Mouse (Mus musculus) kidney, postnatal 25 days (tissue): ENCODE data around the gene Ociad1.

ENCODE experiments used
- DNase-seq, 2 experiments: peaks; one replicate each; pipeline ENCODE4 v3.0.0; 2021; ENCODE audit warnings: mixed read lengths in 2 of 2

Ociad1 gene

DNA sequence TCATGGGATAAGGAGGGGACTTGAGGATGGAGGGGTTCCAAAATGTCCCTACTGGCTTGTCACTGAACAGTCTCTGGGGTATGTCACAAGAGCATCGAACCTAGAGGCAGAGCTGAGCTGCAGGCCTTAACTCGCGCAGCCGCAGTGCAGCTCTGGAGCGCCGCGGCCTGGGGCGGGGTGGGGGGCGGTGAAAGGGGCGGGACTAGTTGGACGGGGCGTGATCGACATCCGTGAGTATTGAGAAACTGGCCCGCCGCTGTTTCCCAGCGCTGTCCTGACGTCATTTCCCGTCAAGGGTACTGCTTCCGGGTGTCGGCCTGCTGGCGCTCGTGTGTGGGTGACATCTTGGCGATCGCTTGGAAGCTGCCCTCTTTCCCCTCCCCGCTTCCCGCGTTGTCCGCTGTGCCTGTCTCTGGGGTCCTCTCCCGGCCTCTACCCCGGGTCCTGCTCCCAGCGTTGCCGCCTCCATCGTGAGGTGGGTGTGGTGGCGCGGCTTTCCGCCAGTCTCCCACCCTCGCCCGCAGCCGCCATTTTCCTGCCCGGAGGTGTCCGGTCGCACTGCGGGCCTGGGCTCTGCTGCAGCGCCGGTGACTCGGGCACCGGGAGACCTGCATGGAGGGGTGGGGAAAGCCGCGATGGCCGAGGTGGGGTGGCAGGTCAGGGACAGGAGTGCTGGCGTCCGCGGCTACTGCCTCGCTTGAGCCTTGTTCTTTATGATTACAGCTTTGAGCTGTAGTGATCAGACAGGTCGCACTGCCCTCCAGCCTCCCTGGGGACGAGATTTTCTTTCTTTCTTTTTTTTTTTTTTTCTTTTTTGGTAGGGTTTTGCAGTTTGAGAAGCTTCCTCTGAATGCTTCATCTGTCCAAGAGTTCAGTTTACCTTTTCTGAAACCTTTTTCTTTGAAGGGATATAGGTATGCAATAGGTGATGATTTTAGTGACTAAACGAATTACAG lies at the start of gene Ociad1:
Gene Ociad1 (plus strand): TSS at position 283 of the 956 bp plus-strand sequence.
- peak; percentile 96 to 98 for DNase-seq

DNA sequence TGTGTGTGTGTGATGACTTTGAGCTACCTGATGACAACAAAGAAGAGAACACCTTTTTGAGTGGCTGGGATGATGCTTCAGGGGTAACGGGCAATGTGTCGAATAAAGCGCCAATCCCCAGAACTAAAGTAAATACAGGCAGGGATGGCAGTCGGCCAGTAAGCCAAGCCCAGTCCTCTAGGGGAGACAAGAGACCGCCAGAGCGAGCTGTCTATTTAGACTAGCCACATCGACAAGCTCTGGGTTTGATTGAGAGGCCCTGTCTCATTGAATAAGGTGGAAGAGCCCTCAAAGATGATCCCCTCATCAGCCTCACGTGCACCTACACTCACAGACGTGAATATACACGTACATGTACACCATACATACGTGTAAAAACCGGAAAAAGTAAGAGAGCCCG lies 48.2 kb upstream of the Ociad1 start:
- no peak for DNase-seq

DNA sequence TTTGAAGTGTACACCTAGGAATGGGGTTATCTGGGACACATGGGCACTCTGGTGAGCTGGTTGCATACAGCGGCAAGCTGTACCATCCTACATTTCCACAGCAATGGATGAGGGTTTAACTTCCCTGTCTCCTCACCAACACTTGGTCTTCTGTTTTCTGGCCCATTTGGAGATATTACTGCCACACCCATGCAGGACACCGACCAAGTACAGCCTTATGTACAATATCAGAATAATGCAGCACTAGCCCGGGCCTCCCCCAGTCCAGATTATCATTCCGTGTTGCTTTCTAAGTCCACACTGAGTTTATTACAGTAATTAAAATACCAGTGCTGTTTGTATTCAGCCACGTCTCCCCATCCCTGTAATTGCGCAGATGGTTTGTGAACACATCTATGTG lies 46.2 kb upstream of the Ociad1 start:
- no peak for DNase-seq

DNA sequence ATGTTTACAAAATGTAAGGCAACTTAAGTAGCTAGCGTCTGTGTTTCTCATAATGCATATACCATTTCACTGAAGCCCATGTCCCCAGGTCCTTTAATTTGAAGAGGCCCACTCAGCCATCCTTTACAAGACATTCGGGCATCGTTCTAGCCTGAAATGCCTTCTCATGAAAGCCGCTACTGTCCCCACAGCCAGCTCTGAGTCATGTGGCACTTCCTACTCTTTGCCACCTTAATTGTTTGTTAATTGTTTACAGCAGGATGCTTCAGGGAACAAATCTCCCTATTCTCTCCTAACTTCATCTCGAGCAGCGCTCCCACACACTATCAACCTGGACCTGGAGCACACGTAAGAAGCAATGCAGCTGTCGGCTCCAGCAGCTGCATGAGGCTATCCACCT lies 44.4 kb upstream of the Ociad1 start:
- no peak for DNase-seq

DNA sequence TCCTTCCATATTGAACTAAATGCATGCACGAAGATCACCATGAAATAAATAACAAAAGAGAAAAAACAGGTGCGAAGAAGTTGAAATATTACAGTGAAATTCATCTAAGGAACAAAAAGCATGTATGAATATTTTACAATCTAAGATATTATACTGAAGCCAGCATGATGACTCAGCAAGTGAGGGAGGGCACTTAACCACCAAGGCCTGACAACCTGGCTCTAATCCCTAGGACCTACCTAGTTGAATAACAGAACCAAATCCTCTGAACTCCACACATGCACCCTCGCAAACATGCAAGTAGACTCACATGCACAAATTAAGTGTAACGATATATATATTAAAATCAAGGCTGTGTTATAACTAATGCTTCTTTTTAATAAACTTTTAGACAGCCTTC lies 43.2 kb upstream of the Ociad1 start:
- DNase-seq: no peak

DNA sequence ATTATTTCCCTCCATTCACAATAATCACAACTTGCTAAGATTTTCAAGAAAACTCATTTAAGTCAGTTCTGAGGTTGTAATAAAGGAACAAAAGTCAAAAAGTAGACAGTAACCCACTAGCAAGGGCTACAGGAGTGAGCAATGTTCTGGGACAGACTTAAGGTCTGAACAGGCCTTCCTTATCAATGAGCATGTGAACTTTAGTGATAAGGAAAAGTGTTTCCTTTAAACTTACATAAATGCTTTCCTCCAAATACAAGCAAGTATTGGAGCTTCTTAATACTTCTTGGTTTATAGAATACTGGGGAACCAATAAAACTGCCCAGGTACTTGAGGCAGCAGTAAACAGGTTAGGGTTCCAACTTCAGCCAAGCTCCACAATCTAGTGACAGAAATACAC lies 39.8 kb upstream of the Ociad1 start:
- DNase-seq: no peak

DNA sequence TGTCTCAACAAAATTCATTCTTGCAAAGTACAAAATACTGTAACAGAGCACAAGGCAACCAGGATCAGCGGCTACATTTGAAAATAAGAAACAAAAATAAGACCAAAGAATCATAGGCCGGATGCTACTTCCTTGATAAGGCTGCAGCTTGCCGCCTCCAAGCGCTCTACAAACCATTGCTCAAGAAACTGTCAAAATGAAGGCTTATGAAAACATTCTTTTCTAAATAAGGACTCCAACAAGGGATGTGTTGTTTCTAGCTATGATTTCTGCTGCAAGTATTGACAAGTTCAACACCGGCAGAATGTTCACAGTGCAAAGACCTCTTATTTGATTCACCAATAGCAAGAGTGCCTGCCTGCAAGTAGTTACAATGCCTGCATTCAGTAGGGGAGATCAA lies 37.9 kb upstream of the Ociad1 start:
- DNase-seq: peak in 1 of 2 experiments; percentile 15

DNA sequence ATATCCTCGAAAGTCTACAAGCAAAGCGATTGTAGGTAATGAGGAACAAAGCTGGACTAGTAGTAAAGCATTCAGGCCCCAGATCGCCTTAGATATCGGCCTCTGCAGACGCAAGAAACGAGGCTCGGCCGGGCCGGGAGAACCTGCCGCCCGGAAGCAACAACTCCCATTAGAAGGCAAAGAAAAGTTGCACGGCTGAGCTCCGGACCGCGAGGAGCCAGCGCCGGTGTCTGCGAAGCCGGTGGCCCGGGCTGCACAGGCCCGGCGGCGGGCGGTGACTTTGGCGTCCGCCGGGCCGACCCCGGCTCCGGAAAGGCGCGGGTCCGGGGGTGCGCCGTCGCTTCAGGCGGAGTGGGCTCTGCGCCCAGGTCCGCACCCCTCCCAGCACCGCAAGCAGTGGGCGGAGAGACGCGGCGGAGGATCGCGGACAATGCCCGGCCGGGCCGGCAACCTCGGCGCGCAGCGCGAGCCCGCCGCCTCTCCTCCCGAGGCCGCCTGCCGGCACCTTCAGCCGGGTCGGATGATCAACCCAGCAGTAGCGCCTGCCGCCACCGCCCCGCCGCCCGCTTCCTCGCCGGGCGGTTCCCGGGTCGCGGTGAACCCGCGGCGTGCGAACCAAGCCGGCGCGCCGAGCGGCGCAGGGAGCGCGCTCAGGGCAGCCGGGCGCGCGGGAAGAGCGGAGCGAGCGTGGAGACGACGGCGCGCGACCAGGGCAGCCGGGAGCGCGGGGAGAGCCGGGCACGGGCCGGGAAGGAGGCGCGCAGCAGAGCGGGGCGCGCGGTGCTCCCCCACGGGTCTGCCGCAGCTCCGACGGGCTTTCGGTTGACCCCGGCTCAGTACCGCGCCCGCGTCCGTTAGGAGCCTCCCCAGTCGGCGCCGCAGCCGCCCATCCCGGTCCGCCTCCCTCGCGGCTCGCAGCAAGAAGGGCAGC lies 37.0 kb upstream of the Ociad1 start:
- DNase-seq: peak; percentile 59 to 77

DNA sequence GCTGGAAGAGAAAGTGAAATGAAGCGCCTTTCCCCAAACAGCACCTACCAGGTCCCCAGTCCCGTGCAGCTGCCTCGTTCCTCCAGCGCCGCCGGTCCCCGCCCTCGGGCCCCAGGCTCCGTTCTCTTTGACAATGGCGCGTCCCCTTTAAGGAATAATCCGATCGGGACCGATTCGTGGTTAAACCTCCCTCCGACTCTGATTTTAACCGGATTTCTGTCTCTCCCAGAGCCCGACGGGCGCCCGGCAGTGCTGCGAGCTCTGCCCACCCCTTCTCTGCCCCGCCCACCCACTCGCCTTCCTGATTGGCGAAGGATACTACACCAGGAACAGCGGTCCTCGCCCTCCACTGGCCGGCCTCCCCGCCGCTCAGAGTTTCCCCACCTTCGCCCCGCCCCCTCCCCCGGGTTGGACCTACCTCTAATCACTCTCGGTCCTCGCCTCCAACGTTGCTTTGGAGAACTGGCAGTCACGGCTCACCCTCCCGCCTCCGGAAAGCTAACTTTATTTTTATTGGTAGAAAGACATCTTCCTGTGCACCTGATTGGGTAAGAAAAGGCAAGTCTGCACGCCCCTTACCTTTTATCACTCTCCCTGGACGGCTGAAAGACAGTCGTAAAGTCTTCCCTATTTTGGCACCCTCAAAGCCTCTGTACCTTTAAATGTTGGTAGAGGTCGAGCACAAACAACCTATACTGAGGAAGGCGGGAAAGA lies 36.1 kb upstream of the Ociad1 start, which contains the start of gene Fryl:
Gene Fryl (minus strand): TSS at position 268 of the 714 bp plus-strand sequence.
- peak; percentile 99 to 100 for DNase-seq

DNA sequence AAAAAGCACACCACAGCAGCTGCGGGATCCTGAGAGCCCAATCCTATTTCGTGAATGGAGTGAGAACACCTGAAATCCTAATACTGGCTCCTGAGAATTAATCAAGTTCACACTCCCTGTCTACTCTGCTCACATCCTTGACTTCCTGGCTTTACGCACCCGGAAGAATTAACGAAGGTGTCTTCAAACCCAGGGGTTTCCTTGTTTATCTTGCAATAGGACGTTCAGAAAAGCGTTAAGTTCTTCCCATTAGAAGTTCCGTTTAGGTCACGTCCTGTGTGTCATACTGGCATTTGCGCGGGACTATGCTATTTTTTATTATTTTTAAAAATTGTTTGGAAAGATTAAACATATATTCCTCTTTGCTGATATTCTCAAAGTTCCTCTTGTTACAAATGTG lies 35.5 kb upstream of the Ociad1 start:
- no peak for DNase-seq

DNA sequence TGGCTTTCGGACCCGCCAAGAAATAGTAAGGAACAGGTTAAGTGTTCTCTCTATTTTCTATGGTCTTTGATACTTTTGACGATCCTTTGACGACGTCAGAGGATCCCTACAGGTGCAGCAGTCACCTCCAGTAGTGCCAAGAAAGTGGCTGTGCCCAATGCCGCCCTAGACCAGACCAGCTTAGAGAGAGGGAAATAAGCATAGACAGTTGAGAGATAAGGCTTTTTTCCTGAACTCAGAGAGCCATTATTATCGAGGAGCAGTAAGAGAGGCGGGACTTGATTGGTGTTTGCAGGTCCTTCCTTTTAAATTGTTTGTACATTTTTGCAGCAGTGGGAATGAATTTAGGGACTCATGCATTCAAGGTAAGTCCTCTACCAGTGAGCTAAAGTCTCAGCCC lies 34.9 kb upstream of the Ociad1 start:
- DNase-seq: no peak

DNA sequence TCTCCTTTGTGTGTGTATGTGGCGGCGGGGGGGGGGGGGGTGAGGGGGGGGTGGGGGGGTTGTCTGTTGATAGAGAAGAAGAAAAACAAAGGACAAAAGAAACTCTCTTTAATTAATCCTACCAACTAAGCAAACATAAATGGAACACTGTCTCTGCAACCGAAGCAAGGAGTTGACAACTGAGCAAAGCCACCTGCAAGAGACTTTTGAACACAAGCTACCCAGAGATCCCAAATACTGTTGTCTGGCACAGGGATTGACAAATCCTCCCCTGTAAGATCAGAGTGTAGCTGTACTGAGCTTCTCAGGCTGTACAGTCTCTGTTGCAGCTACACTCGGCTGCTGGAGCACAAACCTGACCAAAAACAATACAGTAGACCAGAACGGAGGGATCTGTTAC lies 28.5 kb upstream of the Ociad1 start:
- DNase-seq: no peak

DNA sequence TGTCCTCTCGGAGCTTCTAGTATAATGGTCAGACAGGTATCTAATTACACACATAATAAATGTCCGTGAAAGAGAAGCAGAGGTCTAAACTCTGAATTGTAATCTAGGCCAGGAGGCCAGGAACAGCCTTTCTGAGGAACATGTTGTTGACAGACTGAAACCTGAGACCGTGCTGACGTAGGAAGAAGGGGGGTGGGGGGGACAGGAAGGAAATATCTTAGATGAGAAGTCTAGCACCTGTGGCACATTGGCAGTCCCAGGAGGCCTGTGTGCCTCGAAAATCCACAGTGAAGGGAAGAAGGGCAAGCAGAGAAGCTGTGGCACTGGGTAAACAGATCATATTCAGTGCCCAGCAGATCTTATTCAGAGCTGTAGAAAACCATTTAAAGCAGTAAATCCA lies 27.1 kb upstream of the Ociad1 start:
- no peak for DNase-seq

DNA sequence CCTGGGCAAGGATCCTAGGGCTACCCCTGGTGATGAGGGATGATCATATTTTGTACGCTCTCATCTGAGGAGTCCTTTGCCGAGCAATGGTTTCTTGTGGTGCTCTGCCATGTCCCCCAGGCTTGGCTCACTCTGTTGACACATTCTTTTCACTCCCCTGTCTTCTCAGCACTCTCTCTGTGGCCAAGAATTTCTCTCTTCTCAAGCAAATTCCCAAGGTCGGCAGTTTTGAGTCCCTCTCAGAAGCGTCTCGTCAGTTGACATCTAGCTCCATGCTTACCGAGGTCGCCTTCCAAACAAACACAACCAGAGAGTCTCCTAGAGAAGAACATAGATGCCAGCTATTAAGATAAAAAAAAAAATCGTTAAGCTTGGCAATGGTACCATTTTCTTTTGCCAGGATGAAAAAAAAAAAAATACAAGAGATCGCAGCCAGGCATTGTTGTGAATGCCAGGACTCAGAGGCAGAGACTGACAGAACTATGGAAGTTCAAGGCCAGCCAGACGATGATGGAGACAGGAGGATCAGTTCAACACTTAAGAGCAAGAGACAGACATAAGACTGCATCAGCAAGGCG lies 23.9 kb upstream of the Ociad1 start:
- DNase-seq: no peak

DNA sequence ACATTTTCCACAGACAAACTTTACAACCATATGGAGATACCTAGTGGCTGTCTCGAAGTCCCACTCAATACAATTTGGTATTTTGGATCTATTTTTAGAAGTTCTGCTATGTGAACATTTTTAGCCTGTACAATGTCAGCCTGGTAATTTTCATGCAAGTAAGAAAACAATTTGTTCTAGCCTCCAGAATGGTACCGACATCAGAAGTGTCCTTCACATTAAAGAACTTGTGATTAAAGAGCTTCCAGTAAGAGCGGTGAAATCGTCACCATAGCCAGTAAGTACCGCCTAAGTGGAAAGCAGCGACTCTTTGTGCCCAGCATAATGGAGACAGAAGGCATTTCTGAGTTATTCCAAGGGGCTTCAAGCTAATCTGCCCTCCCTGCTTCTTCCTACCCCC lies 22.0 kb upstream of the Ociad1 start:
- no peak for DNase-seq

DNA sequence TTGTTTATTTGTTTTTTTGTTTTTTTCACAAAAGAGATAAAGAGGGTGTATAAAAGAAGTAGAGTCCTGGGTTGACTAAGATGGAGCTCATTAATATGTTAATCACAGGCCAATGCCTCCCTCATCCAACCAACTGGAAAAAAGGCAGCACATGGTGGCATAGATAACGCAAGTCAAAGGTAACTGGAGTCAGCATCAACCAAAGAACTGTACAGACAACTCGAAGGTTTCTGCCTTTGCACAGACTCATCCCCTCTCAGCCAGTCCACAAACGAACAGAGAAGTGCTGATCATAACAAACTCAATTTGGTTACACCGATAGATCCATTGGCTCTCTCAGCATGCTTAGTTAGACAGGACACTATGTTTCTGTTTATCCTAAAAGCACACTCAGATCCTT lies 19.4 kb upstream of the Ociad1 start:
- no peak for DNase-seq

DNA sequence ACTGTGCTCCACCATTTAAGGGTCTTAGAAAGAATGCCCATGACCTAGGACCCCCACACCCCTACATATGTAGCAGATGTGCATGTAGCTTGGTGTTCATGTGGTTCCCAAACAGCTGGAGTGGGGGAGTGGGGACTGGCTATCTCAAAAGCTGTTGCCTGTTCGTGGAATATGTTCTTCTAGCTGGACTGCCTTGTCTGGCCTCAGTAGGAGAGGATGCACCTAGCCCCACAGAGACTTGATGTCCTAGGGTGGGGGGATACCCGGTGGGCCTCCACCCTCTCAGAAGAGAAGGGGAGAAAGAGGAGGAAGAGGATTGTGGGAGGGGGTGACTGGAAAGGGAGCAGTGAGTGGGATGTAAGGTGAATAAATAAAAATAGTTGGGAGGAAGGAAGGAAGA lies 17.6 kb upstream of the Ociad1 start:
- no peak for DNase-seq

DNA sequence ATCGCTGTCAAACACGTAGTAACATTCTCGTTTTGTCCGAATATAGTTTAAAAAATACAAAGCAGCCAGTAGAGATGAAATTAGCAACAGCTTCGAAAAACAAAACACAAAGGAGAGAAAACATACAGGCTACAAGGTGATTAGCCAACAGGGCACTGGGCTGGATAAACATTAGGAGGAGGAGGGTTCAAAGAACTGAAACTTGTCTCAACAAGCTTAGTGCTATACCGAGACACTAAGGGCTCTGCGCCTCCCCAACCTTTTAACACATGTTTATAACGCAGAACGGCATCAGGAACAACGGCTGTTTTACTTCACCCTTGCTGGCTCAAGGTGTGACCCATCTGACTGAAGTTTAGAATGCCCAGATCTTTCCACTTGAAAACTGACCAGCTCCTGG lies 13.4 kb upstream of the Ociad1 start:
- no peak for DNase-seq

DNA sequence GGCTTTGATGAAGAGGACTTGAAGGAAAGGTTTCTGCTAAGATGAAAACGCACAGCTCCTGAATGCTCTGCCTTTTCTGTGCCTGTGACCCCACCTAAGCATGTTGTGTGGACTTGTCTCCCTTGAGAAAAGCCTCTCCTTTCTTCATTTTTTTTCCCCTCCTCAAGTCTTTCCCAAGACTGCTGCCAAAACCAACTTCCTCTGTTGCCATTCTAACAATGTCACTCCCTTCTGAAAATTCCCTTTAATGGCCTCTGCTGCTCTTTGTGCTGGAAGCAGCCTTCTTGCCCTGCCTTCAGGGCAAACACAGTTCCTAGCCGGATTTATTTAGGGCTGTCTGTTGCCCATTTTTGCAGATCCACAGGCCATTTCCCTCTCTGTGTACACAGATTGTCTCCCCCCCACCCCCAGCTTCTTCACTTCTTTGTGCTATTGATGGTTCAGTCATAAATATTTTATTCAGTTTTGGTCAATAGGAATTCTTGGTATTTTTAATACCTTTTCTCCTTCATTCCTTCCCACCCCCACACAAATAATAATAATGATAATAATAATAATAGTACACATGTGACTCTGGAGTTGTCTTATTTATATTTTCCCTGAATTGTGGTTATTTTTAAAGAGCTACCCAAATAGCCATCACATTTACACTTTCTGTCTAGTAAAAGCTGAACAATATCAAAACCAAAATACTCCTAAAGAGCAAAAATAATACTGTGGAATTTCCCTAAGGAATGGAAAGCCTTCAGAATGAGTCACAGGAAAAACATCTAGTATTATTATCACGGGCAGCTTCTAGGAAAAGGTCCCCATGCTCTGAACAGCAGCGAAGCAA lies 12.6 kb upstream of the Ociad1 start:
- no peak for DNase-seq

DNA sequence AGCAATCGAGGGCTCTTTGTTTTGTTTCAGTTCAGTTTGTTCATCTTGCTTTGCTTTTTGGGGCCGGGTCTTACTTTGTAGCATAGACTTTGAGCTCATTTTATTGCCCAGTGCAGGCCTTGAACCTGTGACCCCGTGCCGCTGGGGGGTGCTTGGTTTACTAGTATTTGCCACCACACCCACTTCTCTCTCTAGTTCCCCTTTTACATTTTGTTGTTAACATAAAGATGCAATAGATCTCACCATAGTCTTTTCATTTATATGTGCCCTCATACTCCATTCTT lies 12.1 kb upstream of the Ociad1 start:
- no peak for DNase-seq

DNA sequence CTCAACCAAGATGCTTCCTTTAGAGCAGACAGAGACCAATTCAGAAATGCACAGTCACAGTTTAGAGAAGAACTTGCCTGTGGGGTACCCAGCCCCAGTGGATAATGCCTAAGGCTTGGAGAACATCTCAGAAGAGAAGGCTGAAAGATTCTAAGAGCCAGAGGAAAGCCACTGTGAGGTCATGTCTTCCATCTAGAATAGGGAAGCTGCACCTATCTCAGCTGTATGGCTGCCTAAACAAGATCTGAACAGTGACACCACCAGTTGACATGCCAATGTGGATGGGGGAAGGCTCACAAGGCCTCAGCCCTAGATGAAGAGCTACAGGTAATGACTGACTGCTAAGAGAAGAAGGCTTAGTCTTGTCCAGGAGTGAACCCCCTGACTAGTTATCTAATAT lies 8.5 kb upstream of the Ociad1 start:
- DNase-seq: no peak

DNA sequence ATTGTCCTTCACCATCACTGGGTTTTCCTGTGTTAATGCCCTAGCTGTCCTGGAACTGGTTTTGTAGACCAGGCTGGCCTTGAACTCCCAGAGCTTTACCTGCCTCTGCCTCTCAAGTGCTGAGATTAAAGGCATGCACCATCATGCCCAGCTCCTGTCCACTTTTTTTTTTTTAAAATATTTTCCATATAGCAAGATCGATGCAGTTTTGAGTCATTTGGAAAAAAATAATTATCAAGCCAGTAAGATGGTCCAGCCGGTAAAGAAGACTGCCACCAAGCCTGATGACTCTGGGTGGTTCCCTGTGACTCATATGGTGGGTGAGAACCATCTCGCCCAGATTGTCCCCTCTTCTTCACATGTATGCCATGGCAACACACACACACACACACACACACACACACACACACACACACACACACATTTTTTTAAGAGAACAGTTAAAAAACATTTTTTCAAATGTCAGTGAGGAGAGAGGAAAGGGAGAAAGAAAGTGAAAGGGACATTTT lies 7.1 kb upstream of the Ociad1 start:
- DNase-seq: no peak
